Mouse (Mus musculus): ENCODE measurements around the gene Cd22. TPM values are rescaled to one million over a fixed set of nuclear protein-coding genes. Genes with fewer than 3 reads are reported as not detected.
"Not testable (repeated sequence)": the region's sequence is repeated elsewhere in the genome, so short reads cannot be mapped to it uniquely, and the experiment has no call there.

The Cd22 gene
- polyA plus RNA-seq, 1 experiment from 2014 or later = 0.20 TPM

GRCm38 (mm10) chr7:30844676-30845297 lies 35.4 kb downstream of the Cd22 start:
- H3K9me3 ChIP-seq (replicated peaks; ENCODE audit: low read length) = no peaks in the 10 kb centered on the region
- DNase-seq (ENCODE audit: low spot score) (no peak), ATAC-seq (replicated peaks; ENCODE audit: low FRiP score, low read depth) (no peak)
- H3K36me3 ChIP-seq (ENCODE audit: insufficient read depth, low read length) = no peaks in the 10 kb centered on the region
- H3K27me3 ChIP-seq (ENCODE audit: insufficient read depth, low read length) = no peaks in the 10 kb centered on the region
- WGBS = 31% methylated on average over 7 of the region's 7 CpGs
- no peak overlapping the region for H3K27ac ChIP-seq
- no peak overlapping the region for H3K9ac ChIP-seq (ENCODE audit: low read depth, low read length)
- H3K4me2 ChIP-seq (ENCODE audit: low read length) = no peak overlapping the region
- no peaks in the 10 kb centered on the region for H3K4me1 ChIP-seq (replicated peaks; ENCODE audit: insufficient read depth, low read length)
- no peak for TF ChIP-seq CTCF (IDR thresholded peaks at IDR 0.05; ENCODE audit: low read depth)
- no peak overlapping the region for H3K4me3 ChIP-seq (replicated peaks; ENCODE audit: low read depth, low read length)

GRCm38 (mm10) chr7:30842092-30842491 lies 38.0 kb downstream of the Cd22 start:
- Histone ChIP-seq H3K27me3 (ENCODE audit: insufficient read depth, low read length) (no peaks in the 10 kb centered on the region), H3K4me1 (replicated peaks; ENCODE audit: insufficient read depth, low read length) (no peaks in the 10 kb centered on the region), H3K36me3 (ENCODE audit: insufficient read depth, low read length) (no peaks in the 10 kb centered on the region), H3K4me3 (replicated peaks; ENCODE audit: low read depth, low read length) (no peak overlapping the region), H3K27ac (no peak overlapping the region), H3K9me3 (replicated peaks; ENCODE audit: low read length) (no peaks in the 10 kb centered on the region), H3K9ac (ENCODE audit: low read depth, low read length) (no peak overlapping the region), H3K4me2 (ENCODE audit: low read length) (no peak overlapping the region)
- 83% methylated on average over 5 of the region's 5 CpGs for WGBS
- TF ChIP-seq CTCF (IDR thresholded peaks at IDR 0.05; ENCODE audit: low read depth) = no peak
- no peak for DNase-seq (ENCODE audit: low spot score)
- ATAC-seq (replicated peaks; ENCODE audit: low FRiP score, low read depth) = no peak

- no peak overlapping the region for H3K27ac ChIP-seq
- H3K4me2 ChIP-seq (ENCODE audit: low read length) = no peak overlapping the region
- DNase-seq (ENCODE audit: low spot score) (no peak), ATAC-seq (replicated peaks; ENCODE audit: low FRiP score, low read depth) (no peak)
- H3K9ac ChIP-seq (ENCODE audit: low read depth, low read length) = no peak overlapping the region
- H3K4me3 ChIP-seq (replicated peaks; ENCODE audit: low read depth, low read length) = no peak overlapping the region
- H3K36me3 ChIP-seq (ENCODE audit: insufficient read depth, low read length) = no peaks in the 10 kb centered on the region
- H3K27me3 ChIP-seq (ENCODE audit: insufficient read depth, low read length) = no peaks in the 10 kb centered on the region
- 68% methylated on average over 4 of the region's 4 CpGs for WGBS
- TF ChIP-seq CTCF (IDR thresholded peaks at IDR 0.05; ENCODE audit: low read depth) = no peak
- no peaks in the 10 kb centered on the region for H3K9me3 ChIP-seq (replicated peaks; ENCODE audit: low read length)
- H3K4me1 ChIP-seq (replicated peaks; ENCODE audit: insufficient read depth, low read length) = no peaks in the 10 kb centered on the region
Measured at GRCm38 (mm10) chr7:30841379-30841778, 38.8 kb downstream of the Cd22 start.

- Histone ChIP-seq H3K27ac (no peak overlapping the region), H3K4me3 (replicated peaks; ENCODE audit: low read depth, low read length) (no peak overlapping the region), H3K9ac (ENCODE audit: low read depth, low read length) (no peak overlapping the region), H3K4me2 (ENCODE audit: low read length) (no peak overlapping the region), H3K4me1 (replicated peaks; ENCODE audit: insufficient read depth, low read length) (no peaks in the 10 kb centered on the region), H3K9me3 (replicated peaks; ENCODE audit: low read length) (no peaks in the 10 kb centered on the region), H3K36me3 (ENCODE audit: insufficient read depth, low read length) (no peaks in the 10 kb centered on the region), H3K27me3 (ENCODE audit: insufficient read depth, low read length) (no peaks in the 10 kb centered on the region)
- DNase-seq (ENCODE audit: low spot score) = no peak
- 49% methylated on average over 3 of the region's 3 CpGs for WGBS
- TF ChIP-seq CTCF (IDR thresholded peaks at IDR 0.05; ENCODE audit: low read depth) = no peak
- no peak for ATAC-seq (replicated peaks; ENCODE audit: low FRiP score, low read depth)
Measured at GRCm38 (mm10) chr7:30840306-30840705, 39.8 kb downstream of the Cd22 start.

- no peaks in the 10 kb centered on the region for H3K4me1 ChIP-seq (replicated peaks; ENCODE audit: insufficient read depth, low read length)
- no peaks in the 10 kb centered on the region for H3K27me3 ChIP-seq (ENCODE audit: insufficient read depth, low read length)
- no peak for TF ChIP-seq CTCF (IDR thresholded peaks at IDR 0.05; ENCODE audit: low read depth)
Measured at GRCm38 (mm10) chr7:30837277-30837676, 42.9 kb downstream of the Cd22 start.

GRCm38 (mm10) chr7:30832684-30833083 lies 47.5 kb downstream of the Cd22 start:
- H3K27me3 ChIP-seq (ENCODE audit: insufficient read depth, low read length); H3K9ac ChIP-seq (ENCODE audit: low read depth, low read length); ATAC-seq (replicated peaks; ENCODE audit: low FRiP score, low read depth); H3K4me1 ChIP-seq (replicated peaks; ENCODE audit: insufficient read depth, low read length); H3K4me2 ChIP-seq (ENCODE audit: low read length); H3K36me3 ChIP-seq (ENCODE audit: insufficient read depth, low read length); H3K27ac ChIP-seq; DNase-seq (ENCODE audit: low spot score); H3K4me3 ChIP-seq (replicated peaks; ENCODE audit: low read depth, low read length); H3K9me3 ChIP-seq (replicated peaks; ENCODE audit: low read length): not testable (repeated sequence)
- WGBS = 43% methylated on average over 7 of the region's 11 CpGs

More at GRCm38 (mm10) chr7:30837277-30837676, 42.9 kb downstream of the Cd22 start:
- H3K4me3 ChIP-seq (replicated peaks; ENCODE audit: low read depth, low read length) = no peak overlapping the region
- H3K4me2 ChIP-seq (ENCODE audit: low read length) = no peak overlapping the region
- H3K36me3 ChIP-seq (ENCODE audit: insufficient read depth, low read length) = no peaks in the 10 kb centered on the region
- ATAC-seq (replicated peaks; ENCODE audit: low FRiP score, low read depth) = no peak
- no peaks in the 10 kb centered on the region for H3K9me3 ChIP-seq (replicated peaks; ENCODE audit: low read length)
- H3K9ac ChIP-seq (ENCODE audit: low read depth, low read length) = no peak overlapping the region
- no peak overlapping the region for H3K27ac ChIP-seq
- DNase-seq (ENCODE audit: low spot score) = no peak

- Histone ChIP-seq H3K36me3 (ENCODE audit: insufficient read depth, low read length) (no peaks in the 10 kb centered on the region), H3K4me2 (ENCODE audit: low read length) (no peak overlapping the region), H3K9me3 (replicated peaks; ENCODE audit: low read length) (no peaks in the 10 kb centered on the region), H3K27me3 (ENCODE audit: insufficient read depth, low read length) (no peaks in the 10 kb centered on the region), H3K9ac (ENCODE audit: low read depth, low read length) (no peak overlapping the region), H3K4me1 (replicated peaks; ENCODE audit: insufficient read depth, low read length) (no peaks in the 10 kb centered on the region), H3K27ac (no peak overlapping the region), H3K4me3 (replicated peaks; ENCODE audit: low read depth, low read length) (no peak overlapping the region)
- no peak for ATAC-seq (replicated peaks; ENCODE audit: low FRiP score, low read depth)
- DNase-seq (ENCODE audit: low spot score) = no peak
- no peak for TF ChIP-seq CTCF (IDR thresholded peaks at IDR 0.05; ENCODE audit: low read depth)
- WGBS = 72% methylated on average over 15 of the region's 17 CpGs
Measured at GRCm38 (mm10) chr7:30832261-30832660, 47.9 kb downstream of the Cd22 start.

All from kidney, postnatal 0 days (tissue).